Mouse (Mus musculus): Measurements from ENCODE around the gene Tmem37.
A peak's percentile ranks its signal among the peaks of the same experiment; 100 is the strongest.

Tmem37 gene

DNA sequence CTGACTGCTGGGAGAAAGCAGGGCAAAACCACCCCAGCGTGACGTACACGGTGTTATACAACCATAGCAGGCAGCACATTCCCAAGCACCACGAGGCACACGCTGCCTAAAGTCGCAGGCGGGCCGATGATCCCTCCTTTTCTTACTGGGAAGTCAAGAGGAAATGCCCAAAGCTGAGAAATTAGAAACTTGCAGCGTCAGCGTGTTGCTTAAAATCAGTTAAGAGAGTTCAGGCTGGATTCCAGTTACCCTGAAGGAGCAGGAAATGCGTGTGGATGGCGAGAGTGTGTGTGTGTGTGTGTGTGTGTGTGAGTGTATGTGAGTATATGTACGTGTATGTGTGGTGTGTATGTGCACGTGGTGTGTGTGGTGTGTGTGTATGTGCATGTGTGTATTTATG lies 16.8 kb downstream of the Tmem37 start:
- no peak for DNase-seq

- peak; percentile 60 to 67 for DNase-seq
Observed at GRCm38 (mm10) chr1:120056236-120056635, 17.6 kb downstream of the Tmem37 start.

- no peak for DNase-seq
Observed at GRCm38 (mm10) chr1:120055475-120055874, 18.4 kb downstream of the Tmem37 start.

- DNase-seq = no peak
Observed at GRCm38 (mm10) chr1:120054997-120055396, 18.9 kb downstream of the Tmem37 start.

DNA sequence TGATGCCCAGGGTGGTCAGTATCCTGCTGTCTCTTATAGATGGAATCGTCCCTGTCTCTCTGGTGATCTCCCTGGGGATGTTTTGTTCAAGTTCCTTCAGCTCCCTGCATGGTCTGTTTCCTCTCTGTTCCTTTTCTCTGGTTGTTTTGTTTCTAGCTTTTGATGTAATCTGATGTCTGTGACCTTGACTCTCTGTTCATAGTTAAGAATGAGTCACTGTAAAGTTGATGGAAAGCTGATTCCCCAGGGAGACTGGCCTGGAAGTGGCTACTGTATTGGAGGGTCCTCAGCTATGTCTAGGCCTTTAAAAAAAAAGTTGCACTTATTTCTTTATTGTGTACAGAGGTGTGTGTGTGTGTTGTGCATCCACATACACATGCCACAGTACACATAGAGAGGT lies 22.8 kb downstream of the Tmem37 start:
- DNase-seq = no peak

GRCm38 (mm10) chr1:120047325-120047724 lies 26.5 kb downstream of the Tmem37 start:
- no peak for DNase-seq

DNA sequence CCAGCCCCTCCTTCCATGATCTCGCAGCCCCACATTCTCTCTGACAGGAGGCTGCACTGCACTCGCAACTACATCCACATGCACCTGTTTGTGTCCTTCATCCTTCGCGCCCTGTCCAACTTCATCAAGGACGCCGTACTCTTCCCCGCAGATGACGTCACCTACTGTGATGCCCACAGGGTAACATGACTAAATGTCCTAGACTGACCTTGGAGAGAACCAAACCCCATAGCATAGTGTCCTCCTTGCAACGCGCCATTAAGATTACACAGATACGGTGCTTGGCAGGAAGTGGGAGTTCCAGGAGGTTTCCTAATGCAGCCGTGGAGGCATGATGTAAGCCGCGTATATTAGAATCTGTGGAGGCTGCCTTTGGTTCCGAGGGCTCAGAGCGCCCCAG lies 29.3 kb downstream of the Tmem37 start:
- DNase-seq = no peak

DNA sequence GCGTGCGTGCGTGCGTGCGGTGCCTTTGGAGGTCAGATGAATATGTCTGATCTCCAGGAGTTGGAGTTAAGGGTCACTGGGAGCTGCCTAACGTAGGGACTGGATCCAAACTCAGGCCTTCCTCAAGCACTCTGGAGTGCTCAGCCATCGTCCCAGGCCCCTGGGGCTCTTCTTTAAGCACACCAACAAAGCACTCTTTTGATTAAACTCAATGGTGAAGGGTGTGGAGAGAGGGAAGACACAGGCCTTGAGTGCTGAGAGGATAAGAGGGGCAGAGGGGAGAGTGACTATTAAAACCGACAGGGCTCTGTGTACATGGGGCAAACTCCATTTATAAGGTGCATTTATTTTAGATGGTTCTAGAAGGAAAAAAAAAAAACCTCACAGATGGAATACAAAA lies 31.5 kb downstream of the Tmem37 start:
- DNase-seq = no peak

DNA sequence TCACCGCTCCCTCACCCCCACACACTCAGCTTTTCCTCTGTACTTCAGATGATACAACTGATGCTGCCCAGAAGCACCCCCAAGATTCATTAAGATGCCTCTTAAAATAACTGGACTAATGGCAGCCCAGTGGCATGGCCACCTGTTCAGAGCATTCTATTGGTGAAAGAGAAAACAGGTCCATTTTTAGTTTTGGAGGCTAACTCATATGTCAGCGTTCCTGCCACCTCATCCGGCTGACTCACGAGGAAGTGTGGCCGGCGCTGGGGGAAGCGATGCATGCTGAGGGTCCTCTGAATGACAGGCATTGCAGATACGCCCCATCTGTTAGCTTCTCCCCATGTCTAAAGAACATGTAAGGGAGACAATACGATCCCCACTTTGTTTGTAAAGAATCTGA lies 35.3 kb downstream of the Tmem37 start:
- no peak for DNase-seq

- peak in 1 of 2 experiments; percentile 43 for DNase-seq
Observed at GRCm38 (mm10) chr1:120037021-120037683, 36.7 kb downstream of the Tmem37 start.

- DNase-seq = no peak
Observed at GRCm38 (mm10) chr1:120035456-120036034, 38.3 kb downstream of the Tmem37 start.

DNA sequence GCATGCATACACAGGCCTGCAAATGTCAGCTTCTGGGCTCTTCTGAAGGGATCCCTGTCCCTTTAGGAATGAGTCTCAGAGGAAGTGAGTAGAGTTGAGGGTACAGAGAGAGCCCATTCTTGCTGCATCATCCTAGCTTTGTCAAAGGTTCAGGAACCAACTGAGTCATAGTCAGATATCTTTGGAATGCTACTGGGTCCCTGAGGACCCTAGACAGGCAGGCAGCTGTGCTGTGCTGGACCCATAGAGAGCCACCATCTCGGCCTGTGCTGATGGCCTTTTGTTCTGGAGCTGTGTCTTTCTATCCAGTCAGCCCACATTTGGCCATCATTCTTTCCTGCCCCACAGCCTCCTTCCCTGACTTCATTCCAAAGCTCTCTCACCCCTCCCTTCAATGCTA lies 39.1 kb downstream of the Tmem37 start:
- no peak for DNase-seq

DNA sequence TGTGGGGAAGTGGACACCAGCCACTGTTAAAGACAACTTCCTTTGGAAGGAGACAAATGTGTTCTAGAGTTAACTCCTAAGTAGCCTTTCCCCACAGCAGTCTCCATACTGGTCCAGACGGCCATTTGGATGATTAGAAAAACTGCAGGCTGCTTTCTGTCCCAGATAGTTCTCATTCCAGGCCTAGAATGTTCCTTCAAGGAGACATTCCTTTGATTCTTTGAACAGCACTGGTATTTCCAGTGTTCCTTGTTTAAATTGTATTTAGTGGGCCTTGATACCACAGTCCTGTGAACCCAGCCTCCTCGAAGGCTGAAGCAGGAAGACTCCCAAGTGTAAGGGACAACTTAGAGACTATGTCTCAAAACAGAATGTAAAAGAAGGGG lies 40.4 kb downstream of the Tmem37 start:
- no peak for DNase-seq

GRCm38 (mm10) chr1:120032804-120033468 lies 40.9 kb downstream of the Tmem37 start:
- peak; percentile 87 to 95 for DNase-seq

DNA sequence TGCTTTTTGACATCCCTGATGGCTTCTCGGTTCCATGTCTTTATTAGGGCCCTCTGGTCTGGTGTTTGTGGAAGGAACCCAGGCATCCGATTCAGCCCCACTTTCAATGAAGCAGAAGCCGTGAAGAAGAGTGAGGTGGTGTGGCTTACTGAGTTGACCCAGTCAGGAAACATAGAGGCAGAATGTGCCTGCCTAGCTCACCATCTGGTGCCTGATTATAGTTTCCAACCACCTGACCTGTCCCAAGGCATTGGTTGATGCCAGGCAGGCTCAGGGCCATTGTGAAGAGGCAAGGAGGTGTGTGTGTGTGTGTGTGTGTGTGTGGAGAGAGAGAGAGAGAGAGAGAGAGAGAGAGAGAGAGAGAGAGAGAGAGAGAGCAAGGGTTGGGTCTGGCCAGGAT lies 43.4 kb downstream of the Tmem37 start:
- DNase-seq = peak; percentile 79 to 81

GRCm38 (mm10) chr1:120027693-120028092 lies 46.2 kb downstream of the Tmem37 start:
- peak; percentile 85 to 86 for DNase-seq

DNA sequence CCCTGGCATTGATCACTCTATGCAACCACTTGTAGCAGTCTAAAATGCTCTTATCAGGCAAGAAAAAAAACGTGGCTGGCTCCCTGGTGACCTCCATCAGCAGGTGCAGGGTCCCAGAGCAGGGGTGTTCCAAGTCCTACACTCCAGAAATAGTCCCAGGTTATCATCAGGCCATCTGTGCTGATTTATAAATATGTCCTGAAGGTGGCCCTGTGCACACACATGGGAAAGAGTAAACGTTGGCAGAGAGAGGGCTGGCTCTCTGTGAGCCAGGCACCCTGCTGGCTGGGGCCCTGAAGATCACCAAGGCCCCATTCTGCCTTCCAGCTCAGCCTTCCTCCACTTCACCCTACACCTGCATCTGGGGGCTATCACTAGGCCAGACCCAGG lies 48.8 kb downstream of the Tmem37 start:
- no peak for DNase-seq

DNA sequence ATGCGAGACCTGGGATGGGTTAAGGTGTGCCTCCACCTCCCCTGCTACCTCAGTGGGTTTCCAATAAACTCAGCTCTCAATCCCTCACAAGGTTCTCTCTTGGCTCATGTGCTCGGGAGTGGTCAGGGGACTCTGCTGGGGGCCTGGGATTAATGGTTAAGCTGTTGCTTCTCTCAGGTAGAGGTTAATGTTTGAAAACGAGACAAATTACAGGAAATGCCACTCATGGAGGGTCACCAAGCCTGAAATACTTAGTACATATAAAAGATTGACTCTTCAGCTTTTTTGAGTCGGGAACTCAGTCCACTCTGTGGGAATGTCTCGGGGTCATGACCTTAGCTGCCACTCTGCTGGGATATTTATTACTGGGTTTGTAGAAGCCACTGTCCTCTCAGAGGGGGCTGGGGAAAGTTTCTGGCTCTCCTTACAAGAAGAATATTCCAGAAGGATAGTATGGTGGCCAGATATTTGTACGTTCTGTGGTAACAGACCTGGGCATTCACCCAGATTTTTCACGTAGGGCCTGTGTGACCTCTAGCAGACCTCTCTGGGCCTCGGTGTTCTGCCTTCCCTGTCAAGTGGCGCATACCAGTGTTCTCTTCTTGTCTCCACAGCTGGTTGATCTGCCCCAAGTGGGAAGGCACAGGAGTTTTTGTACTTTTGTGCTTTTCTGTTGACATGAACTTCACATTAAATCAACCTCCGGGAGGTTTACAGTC lies 49.4 kb downstream of the Tmem37 start:
- no peak for DNase-seq

DNA sequence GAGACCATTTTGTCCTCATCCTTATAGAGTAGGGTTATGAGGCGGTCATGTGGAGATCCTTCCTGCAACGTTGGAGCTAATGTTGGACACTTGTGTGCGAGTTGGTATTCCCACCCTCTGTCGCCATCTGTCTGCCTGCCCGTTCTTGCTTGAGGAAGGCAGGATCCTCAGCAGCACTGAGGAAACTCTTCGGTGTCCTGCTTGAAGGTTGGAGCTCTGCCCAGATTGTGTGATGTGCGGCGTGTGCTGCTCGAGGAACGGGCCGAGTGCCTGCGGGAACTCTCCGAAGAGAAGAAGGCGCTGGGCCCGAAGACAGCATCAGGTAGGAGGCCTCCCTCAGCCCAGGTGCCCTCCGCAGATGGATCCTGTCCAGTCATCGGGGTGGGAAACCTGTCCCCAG lies 51.9 kb downstream of the Tmem37 start:
- peak; percentile 55 to 63 for DNase-seq

DNA sequence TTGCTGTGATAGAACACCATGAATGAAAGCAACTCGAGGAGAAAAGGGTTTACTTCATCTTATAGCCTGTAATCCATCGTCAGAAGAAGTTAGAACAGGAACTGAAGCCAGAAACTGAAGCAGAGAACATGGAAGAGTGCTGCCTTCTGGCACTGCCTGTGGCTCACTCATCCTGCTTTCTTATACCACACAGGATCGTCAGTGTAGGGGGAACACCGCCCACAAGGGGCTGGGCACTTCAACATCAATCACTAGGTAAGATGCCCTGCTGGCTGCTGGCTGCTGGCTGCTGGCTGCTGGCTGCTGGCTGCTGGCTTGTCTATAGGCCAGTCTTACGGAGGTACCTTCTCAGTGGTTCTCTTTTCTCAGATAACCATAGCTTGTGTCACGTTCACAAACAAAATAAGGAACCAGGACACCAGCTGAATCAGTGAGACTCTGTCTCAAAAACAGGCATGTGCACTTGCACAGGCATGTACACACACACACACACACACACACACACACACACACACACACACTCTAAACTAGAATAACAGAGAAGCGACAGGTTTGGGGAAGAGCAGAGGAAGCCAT lies 53.5 kb downstream of the Tmem37 start:
- DNase-seq = no peak

DNA sequence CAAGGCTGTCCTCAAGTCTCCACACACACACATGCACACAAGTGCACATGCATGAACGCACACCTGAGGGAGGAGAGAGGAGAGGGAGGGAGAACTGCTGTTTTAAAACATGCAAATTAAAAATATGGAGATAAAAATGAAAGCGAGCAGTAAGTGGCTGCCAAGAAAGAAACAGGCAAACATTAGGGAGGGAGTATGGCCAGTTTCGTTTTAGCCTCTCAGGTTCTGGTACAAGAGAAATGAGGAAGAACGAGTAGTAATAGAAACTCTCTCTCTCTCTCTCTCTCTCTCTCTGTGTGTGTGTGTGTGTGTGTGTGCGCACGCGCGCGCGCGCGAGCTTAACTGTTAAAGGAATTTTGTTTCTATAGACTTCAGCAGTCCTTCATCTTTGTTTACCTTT lies 54.4 kb downstream of the Tmem37 start:
- DNase-seq = no peak

DNA sequence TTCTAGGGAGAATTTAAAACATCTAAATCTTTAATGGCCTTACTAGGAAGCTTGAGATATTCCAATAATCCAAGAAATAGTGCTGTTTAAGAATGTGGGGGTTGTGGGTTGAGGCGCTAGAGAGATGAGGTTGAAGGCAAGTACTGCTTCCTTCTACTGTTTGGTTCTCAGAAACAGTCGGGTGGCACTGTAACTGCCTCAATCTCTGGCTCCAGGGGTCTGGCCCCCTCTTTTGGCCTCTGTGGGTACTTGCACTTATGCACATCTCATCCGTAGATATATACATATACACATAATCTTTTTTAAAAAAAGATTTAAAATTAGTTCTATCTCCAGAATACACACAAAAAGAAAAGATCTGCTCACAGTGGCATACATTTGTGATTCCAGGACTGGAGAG lies 55.0 kb downstream of the Tmem37 start:
- no peak for DNase-seq

All from cerebellum, postnatal 14 days (tissue).